Mouse (Mus musculus) neutrophil, adult 5-6 weeks (primary cell): Measurements from ENCODE around the gene Zfp706. TPM values are rescaled to one million over a fixed set of nuclear protein-coding genes. Genes with fewer than 3 reads are reported as not detected.
A peak's percentile ranks its signal among the peaks of the same experiment; 100 is the strongest.
"Not testable (repeated sequence)": the region's sequence is repeated elsewhere in the genome, so short reads cannot be mapped to it uniquely, and the experiment has no call there.

Experiments
- ATAC-seq: fragments of 151-379, 151-347 bp; 2 replicates; pipeline ENCODE4 v1.8.0; 2017; ENCODE audit warnings: mild to moderate bottlenecking, moderate TSS enrichment; ENCODE audit not compliant: insufficient number of reproducible peaks, poor library complexity, low FRiP score, severe bottlenecking; ENCODE audit errors: extremely low read depth
- total RNA-seq: library from RNA; stranded (forward); fragments of 200-1000 nt; gene quantifications from 2 replicates; pipeline ENCODE4 v1.2.3, GENCODE M21; 2017

Gene Zfp706
- total RNA-seq, 1 experiment from 2014 or later: 68.0 TPM

DNA sequence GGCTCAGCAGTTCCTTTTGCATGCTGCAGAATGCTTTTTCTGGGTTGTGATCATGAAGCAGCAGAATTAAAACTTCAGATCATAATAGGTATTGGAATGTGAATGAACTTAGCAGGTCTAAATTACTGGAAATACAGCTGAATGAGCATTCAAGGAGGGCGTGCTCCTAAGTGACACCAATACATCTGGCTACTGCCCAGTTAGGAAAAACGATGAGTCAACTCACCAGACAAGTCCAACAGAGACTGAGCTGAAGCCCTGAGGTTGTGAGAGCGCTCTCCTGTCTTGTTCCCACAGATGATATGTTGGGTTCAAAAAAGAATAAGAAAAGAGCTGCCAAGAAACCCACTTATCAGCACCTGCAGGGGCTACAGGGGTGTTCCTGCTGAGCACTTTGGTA is 11.9 kb upstream of the Zfp706 start:
- ATAC-seq: no peak

DNA sequence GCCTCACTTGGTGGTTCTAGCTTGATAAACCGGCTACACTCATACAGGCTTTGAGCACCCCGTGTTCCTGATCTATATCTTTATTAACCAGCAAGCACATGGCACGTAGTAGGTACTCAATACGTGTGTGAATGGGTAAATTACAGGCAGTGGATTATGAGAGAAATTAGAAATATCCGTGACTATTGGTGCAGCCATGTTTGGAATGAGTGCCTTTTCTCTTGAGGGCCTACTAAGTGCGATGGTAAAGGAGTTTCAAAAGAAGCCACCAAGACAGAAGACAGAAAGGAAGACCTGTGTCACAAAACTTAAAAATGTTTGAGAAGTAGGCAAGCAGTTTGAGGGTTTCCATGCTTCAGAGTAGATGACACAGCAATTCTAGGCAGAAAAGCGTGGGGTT is 4.3 kb upstream of the Zfp706 start:
- no peak for ATAC-seq

DNA sequence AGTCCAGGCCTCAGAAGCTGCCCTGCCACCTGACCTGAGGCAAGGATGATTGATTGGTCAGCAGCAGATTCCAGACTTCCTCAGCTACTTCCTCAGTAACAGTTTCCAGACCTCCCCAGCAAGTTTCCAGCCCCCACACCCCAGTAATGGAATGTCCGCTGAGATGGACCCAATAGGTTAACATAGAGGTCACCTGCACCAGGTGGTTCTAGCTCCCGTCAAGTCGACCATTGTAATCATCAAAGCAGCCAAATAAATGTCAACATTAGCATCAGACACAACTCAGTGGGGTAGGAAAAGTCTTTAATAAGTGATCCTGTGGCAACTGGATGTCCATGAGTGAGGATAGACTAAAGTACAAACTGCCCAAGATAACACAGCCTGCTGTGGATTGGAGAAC is 3.7 kb upstream of the Zfp706 start:
- no peak for ATAC-seq

DNA sequence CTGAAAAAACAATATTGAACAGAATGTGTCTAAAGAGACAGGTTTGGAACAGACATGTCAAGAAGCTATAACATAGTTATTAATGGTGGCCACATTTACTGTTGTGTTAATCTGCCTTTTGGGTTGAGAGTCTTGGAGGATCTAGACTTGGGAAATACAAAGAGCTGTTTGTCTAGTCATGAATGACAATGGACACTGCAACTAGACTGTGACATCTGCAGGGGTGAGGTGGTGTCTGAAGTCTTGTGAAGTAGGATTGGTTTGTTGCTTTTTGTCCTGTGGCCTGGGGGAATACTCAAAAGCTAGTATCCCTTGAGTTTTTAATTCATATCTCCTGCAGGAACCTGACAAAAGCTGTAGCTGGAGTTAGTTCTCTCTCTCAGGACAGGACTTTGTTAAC is 973 bp upstream of the Zfp706 start:
- ATAC-seq: no peak

DNA sequence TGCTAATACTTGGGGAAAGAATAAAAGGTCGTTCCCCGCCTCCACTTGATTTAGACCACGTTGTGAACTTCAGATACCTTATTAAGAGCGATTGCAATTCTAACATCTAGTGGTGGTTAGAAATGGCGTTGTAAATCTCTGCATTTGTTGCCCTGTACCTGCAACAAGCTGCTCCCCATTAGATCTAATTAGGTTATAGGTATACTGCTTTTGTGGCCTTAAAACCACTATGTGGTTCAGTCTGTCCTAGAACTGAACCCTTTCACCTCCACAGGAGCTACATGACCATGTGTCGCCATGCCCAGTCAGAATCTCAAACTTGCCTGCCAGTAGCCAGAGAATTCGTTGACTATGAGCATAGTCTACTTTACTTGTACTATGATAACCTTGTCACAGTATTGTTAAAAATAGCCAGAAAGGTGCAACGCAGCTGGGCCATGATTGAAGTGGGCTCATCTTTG is 416 bp upstream of the Zfp706 start:
- no peak for ATAC-seq

DNA sequence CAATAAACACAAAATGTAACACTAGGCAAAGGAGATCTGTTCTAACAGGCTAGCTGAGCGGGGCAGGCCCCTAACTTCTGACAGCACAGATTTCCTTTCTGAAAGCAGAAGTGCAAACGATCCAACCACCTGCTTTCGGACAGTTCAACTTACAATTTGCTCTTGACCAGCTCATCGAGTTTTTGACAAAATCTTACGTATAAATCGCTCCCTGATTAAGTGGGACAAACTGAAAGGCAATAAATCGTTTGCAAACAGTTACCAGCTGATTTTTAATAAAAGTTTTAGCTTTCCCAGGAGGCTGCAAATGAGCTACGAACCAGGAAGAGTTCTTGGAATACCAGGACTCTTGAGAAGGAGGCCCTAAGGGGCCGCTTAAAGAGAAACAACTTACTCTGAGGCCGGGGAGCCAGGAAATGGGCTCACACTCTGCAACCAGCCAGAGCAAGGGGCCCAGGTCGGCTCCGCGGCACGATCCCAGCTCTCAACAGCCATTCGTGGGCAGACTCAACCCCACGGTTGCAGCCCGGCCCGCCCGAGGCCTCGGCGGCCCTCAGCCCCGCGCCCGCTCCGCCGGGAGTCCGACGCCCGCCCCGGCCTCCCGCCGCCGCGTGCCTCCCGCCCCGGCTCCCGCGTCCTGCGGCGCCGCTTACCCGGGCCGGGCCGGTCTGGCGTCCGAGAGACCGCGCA is 953 bp downstream of the Zfp706 start:
- ATAC-seq: peak; percentile 49; the same call in 1 of the 2 replicates

DNA sequence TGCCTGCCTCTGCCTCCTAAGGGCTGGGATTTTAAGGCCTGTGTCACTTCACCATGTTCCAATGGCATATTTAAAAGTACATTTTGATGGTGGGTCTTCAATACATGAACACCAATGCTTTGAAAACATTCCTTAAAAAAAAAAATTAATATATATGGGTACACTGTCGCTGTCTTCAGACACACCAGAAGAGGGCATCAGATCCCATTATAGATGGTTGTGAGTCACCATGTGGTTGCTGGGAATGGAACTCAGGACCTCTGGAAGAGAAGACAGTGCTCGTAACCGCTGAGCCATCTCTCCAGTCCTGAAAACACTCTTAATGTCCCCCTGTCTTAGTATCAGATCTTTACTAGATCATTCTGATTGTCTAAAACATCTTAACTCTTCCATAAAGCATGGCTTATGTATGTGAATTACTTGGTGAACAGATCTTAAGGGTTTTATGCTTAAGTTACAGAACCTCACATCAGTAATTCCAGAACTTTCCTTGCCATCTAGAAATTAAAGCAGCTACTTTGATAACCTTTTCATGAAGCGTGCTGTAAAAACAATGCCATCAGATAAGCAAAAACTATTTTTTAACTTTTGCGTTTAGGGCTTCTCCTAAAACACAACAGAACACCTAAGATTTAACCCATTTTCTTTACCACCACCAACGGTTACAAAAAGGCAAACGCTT is 1.6 kb downstream of the Zfp706 start:
- no peak for ATAC-seq

DNA sequence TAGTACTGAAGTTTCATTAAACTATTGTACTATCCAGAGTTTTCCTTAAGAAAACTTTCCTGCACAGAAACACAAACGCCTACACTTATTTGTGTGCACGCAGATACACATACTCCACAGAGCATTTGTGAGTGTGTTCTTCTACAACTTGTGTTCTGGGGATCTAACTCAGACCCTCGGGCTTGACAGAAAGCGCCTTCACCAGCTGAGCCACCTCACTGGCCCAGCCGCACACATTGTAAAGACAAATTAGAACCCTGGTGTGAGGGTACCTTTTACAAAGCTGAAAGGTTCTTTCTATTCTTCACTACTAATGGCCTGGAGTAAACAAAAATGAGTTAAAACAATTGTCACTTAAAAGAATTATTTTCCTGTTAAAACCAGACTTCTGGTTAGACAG is 2.7 kb downstream of the Zfp706 start:
- no peak for ATAC-seq

DNA sequence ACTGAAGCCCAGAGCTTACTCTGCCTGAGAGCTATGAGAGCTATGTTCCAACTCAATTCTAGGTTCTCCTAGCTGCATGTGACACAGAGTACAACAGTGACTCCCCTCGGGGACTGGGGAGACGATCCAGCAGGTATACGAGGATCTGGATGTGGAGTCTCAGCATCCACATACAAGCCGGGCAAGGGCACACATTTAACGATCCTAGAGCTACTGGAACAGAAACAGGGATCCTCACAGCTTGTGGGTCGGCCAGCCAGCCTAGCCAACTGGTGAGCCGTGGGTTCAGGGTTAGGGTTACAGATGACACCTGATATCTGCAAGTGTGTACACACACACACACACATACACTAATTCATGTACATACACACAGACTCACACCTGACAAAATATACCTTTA is 5.3 kb downstream of the Zfp706 start:
- no peak for ATAC-seq

DNA sequence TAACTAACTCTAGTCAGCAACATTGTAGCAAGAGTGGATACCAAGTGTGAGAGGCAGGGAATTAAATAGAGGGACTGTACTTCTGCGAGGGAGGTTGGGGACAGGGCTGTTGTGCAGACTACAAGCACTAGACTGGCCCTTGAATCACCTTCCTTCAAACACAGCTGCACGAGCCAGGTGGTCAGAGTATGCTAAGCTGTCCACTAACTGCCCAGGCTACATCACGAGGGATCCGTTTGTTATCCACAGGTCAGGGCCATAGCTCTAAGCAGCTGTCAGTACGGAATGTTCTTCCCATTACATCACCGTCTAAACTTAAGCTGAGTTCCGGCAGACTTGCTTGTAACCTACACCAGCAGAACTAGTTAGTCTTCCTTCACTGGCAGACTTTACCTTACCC is 8.0 kb downstream of the Zfp706 start:
- not testable (repeated sequence) for ATAC-seq

DNA sequence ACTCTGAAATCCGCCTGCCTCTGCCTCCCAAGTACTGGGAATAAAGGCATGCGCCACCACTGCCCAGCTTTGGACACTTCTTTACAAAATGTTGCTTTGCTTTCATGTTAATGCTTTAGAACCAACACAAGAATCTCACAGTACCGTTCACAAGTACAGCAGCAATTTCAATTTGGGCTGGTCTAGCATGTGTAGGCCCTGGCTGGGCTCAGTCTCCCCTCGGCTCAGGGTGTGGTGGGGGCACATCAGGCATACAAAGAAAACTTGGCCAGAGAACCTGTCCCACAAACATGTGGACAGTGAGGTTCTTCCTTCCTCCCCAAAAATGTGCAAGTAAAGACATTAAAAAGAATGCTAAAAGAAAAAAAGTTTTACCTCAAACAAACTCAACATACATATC is 12.4 kb downstream of the Zfp706 start:
- no peak for ATAC-seq

DNA sequence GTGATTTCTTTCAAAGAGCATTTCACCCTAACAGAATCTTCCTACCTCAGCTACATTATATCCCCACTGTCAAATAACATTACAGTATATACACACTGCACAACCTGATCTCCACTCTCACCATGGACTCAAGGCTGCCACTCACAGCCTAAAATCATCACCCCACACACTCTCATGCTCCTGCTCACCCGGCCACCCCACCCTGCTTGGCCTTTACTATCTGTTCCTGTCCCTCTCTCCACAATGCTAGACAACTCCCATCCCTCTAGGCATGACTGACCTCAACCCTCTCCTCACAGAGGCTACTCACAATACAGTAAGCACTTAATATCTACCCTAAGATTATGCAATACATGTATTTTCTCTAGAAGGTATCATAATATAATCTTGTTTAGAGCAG is 12.9 kb downstream of the Zfp706 start:
- ATAC-seq: no peak

DNA sequence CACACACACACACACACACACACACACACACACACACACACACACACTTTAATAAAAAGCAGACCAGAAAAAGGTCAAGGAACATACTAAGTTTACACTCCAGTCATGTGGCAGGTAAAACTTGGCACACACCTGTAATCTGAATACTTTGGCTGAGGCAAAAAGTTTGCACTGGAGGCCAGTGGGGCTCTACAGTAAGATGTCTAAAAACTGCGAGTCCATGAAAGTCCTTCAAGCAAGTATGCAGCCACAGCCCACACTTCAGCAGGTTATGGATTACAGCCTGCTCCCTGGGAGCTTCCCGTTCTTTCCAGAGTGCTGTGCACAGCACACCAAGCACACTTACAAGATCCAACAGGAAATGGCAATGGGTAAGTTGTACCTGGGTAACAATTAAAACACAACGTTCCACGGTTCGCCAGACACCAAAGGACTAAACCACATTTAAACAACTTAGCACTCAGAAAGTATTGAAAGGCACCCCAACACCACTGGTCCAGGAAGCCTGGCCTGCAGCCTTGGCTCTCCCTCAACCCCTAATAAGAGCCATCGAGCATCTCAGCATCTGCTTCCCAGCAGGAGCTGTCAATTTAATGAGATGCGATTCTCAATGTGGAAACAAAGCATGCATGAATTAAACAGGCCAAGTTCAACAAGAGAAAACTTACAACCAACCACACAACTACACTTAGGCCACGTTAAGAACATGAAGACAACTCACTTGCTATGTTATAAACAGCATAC is 14.0 kb downstream of the Zfp706 start:
- ATAC-seq: no peak

DNA sequence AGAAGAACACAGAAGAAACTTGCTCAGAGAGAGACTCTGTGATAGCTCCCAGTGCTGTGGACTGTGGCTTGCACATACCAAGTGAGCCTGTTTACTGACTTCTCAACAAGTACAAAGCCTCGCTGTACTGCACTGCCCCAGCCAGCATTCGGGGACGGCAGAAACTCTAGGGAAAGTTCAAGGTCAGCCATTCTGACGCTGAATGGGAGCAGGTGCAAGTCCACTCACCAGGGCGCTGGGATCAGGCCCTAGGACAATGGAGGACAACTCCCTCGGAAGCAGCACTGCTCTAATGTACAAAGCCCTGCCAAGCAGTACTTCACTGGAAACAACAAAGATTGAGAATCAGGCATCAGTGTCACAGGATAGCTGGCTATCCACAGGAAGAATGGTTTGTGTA is 16.2 kb downstream of the Zfp706 start:
- no peak for ATAC-seq

DNA sequence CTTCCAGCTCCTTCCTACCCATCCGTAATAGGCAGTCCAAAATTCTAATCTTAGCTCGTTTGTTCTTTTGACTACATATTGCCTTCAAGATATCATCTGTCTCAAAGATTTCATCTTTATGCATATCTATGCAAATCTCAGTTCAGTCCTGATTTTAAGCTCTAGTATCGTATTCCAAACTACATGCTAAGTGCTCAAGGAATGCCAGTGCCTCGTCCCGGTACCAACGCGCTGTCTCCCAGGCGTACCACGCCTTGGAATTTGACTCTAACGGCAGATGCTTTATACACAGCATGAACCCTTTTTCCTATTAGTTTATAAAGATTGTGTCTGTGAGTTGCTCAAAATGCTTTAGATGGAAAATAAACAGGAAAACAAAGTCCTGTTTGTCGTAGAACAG is 17.7 kb downstream of the Zfp706 start:
- ATAC-seq: no peak

DNA sequence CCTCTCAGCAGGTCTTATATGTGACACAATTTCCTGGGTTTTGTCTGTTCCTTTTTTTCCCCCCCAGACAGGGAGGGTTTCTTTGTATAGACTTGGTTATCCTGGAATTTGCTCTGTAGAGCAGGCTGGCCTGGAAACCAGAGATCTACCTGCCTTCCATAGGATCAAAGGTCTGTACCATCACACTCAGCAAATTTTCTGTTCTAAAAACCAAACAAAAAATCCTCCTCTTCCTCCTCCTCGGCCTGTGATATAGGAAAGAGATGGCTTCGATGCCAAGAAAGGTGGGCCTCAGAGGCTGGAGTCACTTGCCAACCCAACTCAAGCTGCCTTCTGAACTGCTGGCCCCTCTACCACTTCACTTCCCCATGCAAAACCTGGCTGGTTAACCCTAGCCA is 18.9 kb downstream of the Zfp706 start:
- no peak for ATAC-seq

DNA sequence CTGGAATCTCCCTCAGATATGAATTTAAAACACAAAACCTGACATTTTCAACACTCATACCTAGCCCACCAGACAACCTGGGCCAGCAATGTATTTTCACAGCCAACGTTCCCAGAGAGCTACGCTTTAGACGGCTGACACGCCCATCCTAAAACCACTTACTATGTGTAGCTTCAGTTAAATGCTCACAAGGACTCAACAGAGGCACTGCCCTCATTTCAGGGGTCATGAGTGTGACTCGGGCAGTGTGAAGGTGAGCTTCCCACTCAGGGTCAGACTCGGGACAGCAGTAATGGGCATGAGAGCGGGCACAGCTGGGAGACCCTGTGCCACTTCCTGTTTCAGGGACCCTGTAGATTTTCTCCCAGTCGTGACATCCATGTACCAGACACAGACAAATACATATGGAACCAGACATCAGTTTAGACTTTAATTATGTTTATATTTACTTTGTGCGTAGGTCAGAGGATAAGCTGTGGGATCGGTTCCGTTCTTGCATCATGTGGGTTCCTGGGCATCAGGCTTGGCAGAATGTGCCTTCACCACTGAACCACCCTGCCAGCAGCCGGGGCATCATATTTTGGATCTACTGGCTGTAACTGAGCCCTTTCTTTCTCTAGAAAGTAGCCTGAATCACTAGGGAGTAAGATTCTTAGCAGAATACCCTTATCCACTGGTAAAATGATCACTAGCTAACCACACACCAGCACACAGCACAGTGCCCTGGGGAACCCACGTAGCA is 19.4 kb downstream of the Zfp706 start:
- no peak for ATAC-seq

DNA sequence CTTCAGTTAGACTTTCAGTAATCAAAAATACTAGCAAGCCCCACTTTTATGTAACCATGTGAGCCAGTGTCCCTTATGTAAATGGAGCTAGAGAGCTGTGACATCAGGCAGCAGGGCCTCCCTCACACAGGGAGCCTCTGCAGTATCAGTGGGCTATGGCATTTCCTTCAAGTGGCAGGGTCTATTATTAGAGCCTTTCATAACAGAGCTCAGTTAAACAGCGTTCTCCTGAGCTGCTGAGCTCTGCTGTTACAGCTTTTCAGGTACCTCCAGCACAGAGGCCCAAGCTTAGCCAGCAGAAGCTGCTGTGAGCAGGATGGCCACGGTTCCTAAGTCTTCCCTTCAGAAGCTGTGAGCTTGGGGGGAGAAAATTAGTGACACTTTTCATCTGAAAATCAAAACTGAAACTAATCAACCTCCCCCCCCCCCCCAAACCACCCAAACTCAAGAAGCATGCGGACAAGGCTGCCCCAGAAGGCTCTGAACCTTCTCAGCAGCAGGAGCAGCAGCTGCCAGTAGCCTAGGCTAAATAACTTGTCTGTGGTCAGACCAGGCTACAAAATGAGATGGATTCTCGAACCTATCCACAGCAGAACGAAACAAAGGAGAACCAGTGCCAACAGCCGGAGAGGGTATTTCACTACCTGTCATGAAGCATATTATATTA is 20.2 kb downstream of the Zfp706 start:
- ATAC-seq: peak; percentile 69

DNA sequence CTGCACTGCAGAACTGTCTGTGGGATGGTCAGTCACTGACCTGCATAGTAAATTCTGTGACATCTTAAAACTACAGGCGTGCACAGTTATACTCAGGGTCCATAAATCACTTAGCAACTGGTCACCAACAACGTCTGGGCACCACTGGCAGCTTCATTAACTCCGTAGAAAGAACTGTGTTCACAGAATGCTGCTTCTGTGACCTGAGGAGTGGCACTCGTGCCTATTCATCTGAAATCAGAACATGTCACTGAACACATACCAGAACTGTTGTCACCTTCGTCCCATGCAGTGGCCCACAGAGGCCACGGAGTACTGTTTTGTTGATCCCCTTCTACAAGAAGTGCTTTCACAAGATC is 22.0 kb downstream of the Zfp706 start:
- ATAC-seq: no peak
